Mouse (Mus musculus) heart, embryonic 15.5 days (tissue): Measurements from ENCODE around the gene Tbk1. TPM values are rescaled to one million over a fixed set of nuclear protein-coding genes. Genes with fewer than 3 reads are reported as not detected.
A peak's percentile ranks its signal among the peaks of the same experiment; 100 is the strongest.

Experiments used
- ATAC-seq: fragments of 200-750 bp; cut with Nextera tagmentation; replicated peaks from 2 replicates; pipeline ENCODE4 v1.8.0; 2017; ENCODE audit warnings: low read depth, moderate TSS enrichment; ENCODE audit not compliant: insufficient number of reproducible peaks, insufficient read depth, low FRiP score
- H3K27ac ChIP-seq: fragments of 300-500 bp; sonication (generic); 2 replicates; pipeline ENCODE4 v1.5.1; 2015; ENCODE audit warnings: mild to moderate bottlenecking, inconsistent platforms
- H3K27me3 ChIP-seq: fragments of 300-500 bp; sonication (generic); 2 replicates; pipeline ENCODE4 v1.6.1; 2015; ENCODE audit warnings: inconsistent platforms
- H3K36me3 ChIP-seq: fragments of 300-500 bp; sonication (generic); 2 replicates; pipeline ENCODE4 v1.6.1; 2015; ENCODE audit warnings: mild to moderate bottlenecking, inconsistent platforms
- H3K4me1 ChIP-seq: fragments of 300-500 bp; sonication (generic); replicated peaks from 2 replicates; pipeline ENCODE4 v1.6.1; 2015; ENCODE audit warnings: inconsistent platforms
- H3K4me2 ChIP-seq: fragments of 300-500 bp; sonication (generic); 2 replicates; pipeline ENCODE4 v1.6.1; 2015; ENCODE audit warnings: inconsistent platforms, mild to moderate bottlenecking, moderate library complexity
- H3K4me3 ChIP-seq: fragments of 300-500 bp; sonication (generic); 2 replicates; pipeline ENCODE4 v1.5.1; 2015; ENCODE audit warnings: mild to moderate bottlenecking, inconsistent platforms
- H3K9ac ChIP-seq: fragments of 300-500 bp; sonication (generic); 2 replicates; pipeline ENCODE4 v1.6.1; 2015; ENCODE audit warnings: mild to moderate bottlenecking, inconsistent platforms
- H3K9me3 ChIP-seq: fragments of 300-500 bp; sonication (generic); replicated peaks from 2 replicates; pipeline ENCODE4 v1.6.1; 2016; ENCODE audit warnings: inconsistent platforms
- WGBS: fragments of 180-500 bp; shearing (Covaris S2); methylation state at CpG from one replicate; pipeline ENCODE4 v1.1.7; 2015; ENCODE audit warnings: mixed read lengths; 5-methylcytosine and 5-hydroxymethylcytosine counted together
- polyA plus RNA-seq: library from polyadenylated mRNA; unstranded; fragments of >200 nt; fragmentation: Nextera tagmentation; extraction: Ambion mirVana; gene quantifications from 2 replicates; pipeline ENCODE4 v1.2.1, GENCODE M21; 2015

Tbk1 gene
- 22.0 and 25.3 TPM in 2 replicates for polyA plus RNA-seq

DNA sequence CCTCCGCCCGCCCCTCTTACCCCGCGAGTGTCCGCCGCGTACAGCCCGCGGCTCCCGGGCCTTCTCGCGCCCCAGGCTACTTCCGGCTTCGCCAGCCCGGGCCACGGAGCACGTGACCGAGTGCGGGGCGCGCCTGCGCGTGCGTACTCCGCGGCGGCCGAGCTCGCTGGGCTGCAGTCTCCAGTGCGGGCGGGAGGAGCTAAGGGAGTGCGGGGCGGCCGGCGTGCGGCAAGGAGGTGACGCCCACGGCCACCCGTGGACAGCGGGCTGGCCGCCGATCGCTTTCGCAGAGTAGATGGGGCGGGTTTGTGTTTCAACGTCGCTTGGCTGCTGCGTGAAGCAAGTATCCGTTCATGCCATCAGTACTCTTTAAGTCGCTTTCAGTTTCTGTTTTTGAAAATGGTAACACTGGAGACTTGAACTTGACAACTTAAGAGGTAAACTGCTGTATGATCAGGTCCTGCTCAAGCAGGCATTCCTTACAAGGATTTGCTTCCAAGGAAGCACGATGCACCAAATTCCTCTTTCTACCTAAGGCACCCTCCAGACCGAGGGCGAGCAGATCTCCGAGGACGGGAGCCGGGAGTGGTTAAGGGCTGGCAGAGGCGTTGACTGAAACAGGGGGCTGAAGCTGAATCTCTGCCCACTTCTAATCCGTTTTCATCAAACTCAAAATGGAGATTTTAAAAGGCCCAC, at the start of gene Tbk1:
Gene Tbk1 (minus strand): TSS at position 113 of the 696 bp plus-strand sequence.
- Histone ChIP-seq H3K9ac (peak within 1 kb of the TSS; percentile 88), H3K27ac (peak within 1 kb of the TSS; percentile 87), H3K4me2 (peak within 1 kb of the TSS; percentile 64), H3K4me3 (peak within 1 kb of the TSS; percentile 84), H3K36me3 (peaks cover 26% of the 10 kb centered on the region), H3K4me1 (peaks cover 12% of the 10 kb centered on the region), H3K9me3 (no peaks in the 10 kb centered on the region), H3K27me3 (no peaks in the 10 kb centered on the region)
- WGBS: under 1% methylated on average over 58 of the region's 58 CpGs
- ATAC-seq: peak; percentile 96

DNA sequence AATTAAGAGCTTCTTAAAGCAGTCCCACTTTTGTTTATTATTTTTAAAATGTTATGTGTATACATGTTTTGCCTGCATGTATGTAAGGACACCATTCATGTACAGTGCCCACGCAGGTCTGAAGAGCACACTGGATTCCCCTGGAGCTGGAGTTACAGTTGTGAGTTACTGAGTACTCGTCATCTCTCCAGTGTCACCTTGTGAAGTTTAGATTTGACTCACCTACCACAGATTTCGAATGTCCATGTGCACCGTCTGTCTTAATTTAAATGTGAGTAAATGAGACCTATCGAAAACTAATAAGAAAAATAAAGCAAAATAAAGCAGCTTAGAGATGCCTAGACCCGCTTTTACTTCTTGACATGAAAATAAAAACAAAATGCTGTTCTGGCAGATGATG, 49.7 kb upstream of the Tbk1 start:
- no peaks in the 10 kb centered on the region for H3K9me3 ChIP-seq
- H3K9ac ChIP-seq: no peak overlapping the region
- WGBS: 77% methylated on average over 6 of the region's 6 CpGs
- H3K27me3 ChIP-seq: peaks cover 5% of the 10 kb centered on the region; the same call in 1 of the 2 replicates
- H3K27ac ChIP-seq: no peak overlapping the region
- no peak for ATAC-seq
- H3K36me3 ChIP-seq: no peaks in the 10 kb centered on the region
- H3K4me1 ChIP-seq: peaks cover 5% of the 10 kb centered on the region
- no peak overlapping the region for H3K4me2 ChIP-seq
- no peak overlapping the region for H3K4me3 ChIP-seq

DNA sequence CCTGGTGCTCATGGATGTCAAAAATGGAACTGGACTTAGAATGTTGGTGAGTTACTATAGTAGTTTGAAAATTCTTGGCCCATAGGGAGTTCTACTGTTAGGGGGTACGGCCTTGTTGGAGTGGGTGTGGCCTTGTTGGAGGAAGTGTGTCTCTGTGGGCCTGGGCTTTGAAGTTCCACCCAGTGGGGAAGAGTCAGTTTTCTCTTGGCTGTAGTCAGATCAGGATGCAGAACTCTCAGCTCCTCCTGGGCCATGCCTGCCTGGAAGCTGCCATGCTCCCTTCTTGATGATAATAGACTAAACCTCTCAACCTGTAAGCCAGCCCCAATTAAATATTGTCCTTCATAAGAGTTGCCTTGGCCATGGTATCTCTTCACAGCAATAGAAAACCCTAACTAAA, 47.6 kb upstream of the Tbk1 start:
- Histone ChIP-seq H3K36me3 (no peaks in the 10 kb centered on the region), H3K27me3 (no peaks in the 10 kb centered on the region), H3K9ac (no peak overlapping the region), H3K27ac (no peak overlapping the region), H3K4me2 (no peak overlapping the region), H3K4me3 (no peak overlapping the region), H3K4me1 (no peaks in the 10 kb centered on the region), H3K9me3 (no peaks in the 10 kb centered on the region)
- ATAC-seq: no peak
- WGBS: 31% methylated on average over 1 of the region's 1 CpGs

DNA sequence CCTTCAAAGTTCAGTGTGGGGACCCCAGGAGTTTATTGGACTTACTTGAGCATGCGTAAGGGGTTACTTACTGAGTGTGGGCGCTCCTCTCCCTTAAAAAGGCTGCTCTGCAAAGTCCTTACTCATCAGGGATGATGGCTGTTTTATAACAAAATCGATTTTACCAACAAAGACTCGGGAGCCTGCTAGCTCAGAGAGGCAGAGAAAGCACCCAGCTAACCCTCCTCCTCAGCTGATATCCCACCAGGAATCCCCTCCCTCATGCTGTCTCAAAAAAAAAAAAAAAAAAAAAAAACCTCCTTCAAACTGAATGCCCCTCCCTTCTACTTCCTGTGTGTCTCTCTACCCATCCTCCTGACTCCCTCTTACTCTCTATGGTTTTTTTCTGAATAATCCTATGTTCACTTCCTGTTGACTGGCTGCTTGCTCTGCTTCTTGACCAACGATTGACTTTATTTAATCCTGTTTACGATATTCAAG, 42.0 kb upstream of the Tbk1 start:
- peaks cover 22% of the 10 kb centered on the region for H3K4me1 ChIP-seq
- WGBS: 88% methylated on average over 6 of the region's 6 CpGs
- H3K9me3 ChIP-seq: no peaks in the 10 kb centered on the region
- no peaks in the 10 kb centered on the region for H3K36me3 ChIP-seq
- no peaks in the 10 kb centered on the region for H3K27me3 ChIP-seq
- no peak overlapping the region for H3K9ac ChIP-seq
- H3K4me3 ChIP-seq: no peak overlapping the region
- no peak for ATAC-seq
- no peak overlapping the region for H3K4me2 ChIP-seq
- no peak overlapping the region for H3K27ac ChIP-seq

DNA sequence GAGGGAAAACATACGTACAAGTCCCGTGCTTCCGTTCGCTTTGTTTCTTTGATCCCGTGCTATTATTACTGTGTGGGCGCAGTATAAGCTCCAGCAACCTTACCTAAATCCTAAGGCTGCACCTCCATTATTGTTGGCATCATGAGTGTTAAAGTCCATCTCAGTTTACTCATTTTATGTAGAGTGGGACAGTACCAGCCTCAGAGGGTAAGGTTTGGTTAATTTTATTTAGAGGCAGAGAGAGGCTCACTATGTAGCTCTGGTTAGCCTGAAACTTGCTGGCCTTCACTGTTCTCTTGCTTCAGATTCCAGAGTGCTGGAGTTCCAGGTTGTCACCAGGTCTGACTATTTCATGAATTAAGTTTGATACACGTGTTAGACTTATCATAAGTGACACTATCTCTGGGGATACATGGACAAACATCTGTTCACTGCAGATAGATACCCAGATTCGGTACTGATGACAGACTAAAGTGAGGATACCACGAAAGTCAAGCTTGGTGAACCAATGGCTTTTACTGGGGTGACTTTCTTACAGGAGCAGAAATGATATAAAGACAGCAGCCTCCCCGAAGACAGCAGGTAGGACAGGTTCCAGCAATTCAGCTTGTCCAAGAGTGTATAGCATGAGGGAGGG, 40.7 kb upstream of the Tbk1 start:
- Histone ChIP-seq H3K27ac (no peak overlapping the region), H3K36me3 (peaks cover 6% of the 10 kb centered on the region), H3K9ac (no peak overlapping the region), H3K4me3 (peak overlapping the region; percentile 97; the same call in 1 of the 2 replicates), H3K4me1 (peaks cover 24% of the 10 kb centered on the region), H3K9me3 (no peaks in the 10 kb centered on the region), H3K4me2 (no peak overlapping the region; the same call in 1 of the 2 replicates), H3K27me3 (no peaks in the 10 kb centered on the region)
- no peak for ATAC-seq
- WGBS: 77% methylated on average over 10 of the region's 10 CpGs

DNA sequence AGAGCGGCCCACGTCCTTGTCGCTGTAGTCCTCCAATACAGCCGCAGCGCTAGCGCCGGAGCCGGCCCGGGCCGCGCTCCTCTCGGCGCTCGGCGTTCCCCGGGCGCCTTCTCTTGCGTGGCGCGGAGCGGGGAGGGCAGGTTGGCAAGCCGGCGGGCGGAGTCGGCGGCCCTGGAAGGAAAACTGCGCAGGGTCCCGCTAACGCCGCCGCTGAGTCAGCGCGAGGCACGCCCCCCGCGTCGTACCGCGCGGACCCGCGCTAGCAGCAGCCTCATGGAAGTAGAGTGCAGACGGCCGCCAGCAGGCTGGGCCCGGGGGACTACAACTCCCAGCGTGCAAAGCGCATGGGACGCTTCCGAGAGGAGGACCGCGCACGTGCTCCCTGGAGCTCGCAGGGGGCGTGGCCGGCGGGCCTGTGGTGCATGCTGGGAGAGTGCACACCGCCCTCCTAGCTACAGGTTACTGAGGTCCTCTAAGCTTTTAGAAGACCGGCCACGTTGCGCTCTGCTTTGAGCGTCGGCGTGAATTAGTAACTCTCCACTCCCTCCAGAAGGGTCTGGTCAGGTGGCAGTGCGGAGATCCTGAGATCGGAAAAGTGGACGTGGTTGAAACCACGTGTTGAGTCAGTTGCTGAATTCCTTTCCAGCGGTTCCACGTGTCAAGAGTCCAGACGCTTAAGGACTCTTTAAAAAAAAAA, 39.7 kb upstream of the Tbk1 start, which contains the start of gene Xpot:
Gene Xpot (minus strand): TSS at position 147 of the 697 bp plus-strand sequence.
- Histone ChIP-seq H3K4me2 (peak within 1 kb of the TSS; percentile 86), H3K9me3 (no peaks in the 10 kb centered on the region), H3K9ac (peak within 1 kb of the TSS; percentile 89), H3K27me3 (no peaks in the 10 kb centered on the region), H3K27ac (peak within 1 kb of the TSS; percentile 96), H3K36me3 (peaks cover 16% of the 10 kb centered on the region), H3K4me3 (peak within 1 kb of the TSS; percentile 97), H3K4me1 (peaks cover 24% of the 10 kb centered on the region)
- peak; percentile 100 for ATAC-seq
- WGBS: under 1% methylated on average over 70 of the region's 70 CpGs

DNA sequence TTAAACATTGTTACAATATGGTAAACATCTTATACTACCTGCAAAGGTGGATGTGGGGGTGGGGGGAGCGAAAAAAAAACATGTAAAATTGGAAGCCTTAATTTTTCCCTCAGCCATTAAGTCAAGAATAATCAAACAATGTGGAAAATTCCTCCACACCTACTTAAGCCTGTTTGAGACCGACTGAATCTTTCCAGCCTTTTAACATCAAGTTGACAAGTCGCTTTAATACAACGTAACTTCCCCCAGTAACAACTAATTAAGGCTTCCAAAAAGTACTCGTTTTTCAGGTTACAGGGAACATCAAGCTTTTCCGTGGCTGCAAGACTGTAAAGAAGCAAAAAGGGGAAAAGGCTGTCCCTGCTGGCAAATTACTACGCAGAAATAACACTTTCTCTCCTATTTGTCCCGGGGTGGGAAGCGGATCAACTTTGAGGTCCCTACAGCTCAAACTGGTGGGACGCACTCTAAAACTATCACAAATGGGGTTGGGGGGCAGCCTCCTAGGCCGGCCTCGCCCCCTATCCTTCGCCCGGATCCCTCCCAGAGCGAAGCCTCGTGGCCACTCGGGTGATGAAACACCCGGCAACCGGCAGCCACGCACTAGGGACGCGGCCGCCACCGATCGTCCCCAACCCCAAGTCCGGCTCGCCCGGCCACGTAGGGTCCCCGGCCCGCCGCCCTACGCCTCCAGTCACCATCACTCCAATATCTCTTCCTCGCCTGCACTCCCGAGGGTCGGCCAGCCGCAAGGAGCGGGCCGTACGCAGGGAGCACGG, 39.0 kb upstream of the Tbk1 start:
- H3K9me3 ChIP-seq: no peaks in the 10 kb centered on the region
- peak overlapping the region; percentile 89 for H3K9ac ChIP-seq
- H3K27me3 ChIP-seq: no peaks in the 10 kb centered on the region
- peak overlapping the region; percentile 96 for H3K27ac ChIP-seq
- ATAC-seq: no peak; the same call in 1 of the 2 replicates
- H3K36me3 ChIP-seq: peaks cover 20% of the 10 kb centered on the region
- H3K4me2 ChIP-seq: peak overlapping the region; percentile 86
- H3K4me1 ChIP-seq: peaks cover 24% of the 10 kb centered on the region
- WGBS: under 1% methylated on average over 38 of the region's 41 CpGs
- H3K4me3 ChIP-seq: peak overlapping the region; percentile 97

DNA sequence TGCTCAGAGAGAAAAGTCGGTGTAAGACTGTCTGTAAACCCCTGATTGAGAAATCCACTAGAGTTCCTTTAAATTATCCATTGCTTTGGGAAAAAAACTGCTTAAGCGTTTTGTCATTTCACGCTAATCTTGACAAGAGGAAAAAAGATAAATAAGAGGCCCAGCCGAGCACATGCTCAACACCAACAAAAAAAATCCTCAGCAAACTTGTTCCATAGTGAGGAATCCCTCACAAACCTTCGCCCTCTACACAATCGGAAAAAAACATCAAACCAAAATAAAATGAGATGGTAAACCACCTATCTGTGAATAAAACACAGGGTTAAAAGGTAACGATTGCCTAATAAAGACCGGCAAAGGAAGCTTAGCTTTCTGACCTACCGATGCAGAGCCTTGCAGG, 38.4 kb upstream of the Tbk1 start:
- Histone ChIP-seq H3K9ac (peak overlapping the region; percentile 89), H3K4me1 (peaks cover 24% of the 10 kb centered on the region), H3K36me3 (peaks cover 24% of the 10 kb centered on the region), H3K27me3 (no peaks in the 10 kb centered on the region), H3K27ac (peak overlapping the region; percentile 96; the same call in 1 of the 2 replicates), H3K4me2 (peak overlapping the region; percentile 86), H3K4me3 (peak overlapping the region; percentile 97), H3K9me3 (no peaks in the 10 kb centered on the region)
- ATAC-seq: no peak
- 10% methylated on average over 9 of the region's 9 CpGs for WGBS

DNA sequence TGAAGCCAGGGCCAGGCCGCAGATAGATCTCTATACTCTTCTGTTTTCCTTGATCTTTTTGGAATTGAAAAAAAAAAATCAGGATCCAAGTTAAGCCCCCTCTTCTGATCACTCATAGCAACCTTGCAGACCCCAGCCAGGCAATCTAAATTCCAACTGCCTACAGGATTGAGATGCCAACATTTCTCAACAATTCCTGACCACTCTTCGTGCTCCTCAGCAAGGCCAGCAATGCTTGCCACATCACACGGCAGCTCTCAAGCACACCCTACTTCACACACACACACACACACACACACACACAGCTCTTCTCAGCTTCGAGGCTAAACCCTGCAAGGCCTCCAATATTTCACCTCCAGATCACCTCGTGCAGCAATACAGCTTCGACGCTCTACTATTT, 37.1 kb upstream of the Tbk1 start:
- H3K27ac ChIP-seq: no peak overlapping the region
- H3K4me2 ChIP-seq: no peak overlapping the region
- H3K9me3 ChIP-seq: no peaks in the 10 kb centered on the region
- 72% methylated on average over 7 of the region's 7 CpGs for WGBS
- H3K36me3 ChIP-seq: peaks cover 28% of the 10 kb centered on the region
- H3K4me3 ChIP-seq: no peak overlapping the region
- H3K9ac ChIP-seq: no peak overlapping the region
- H3K27me3 ChIP-seq: no peaks in the 10 kb centered on the region
- H3K4me1 ChIP-seq: peaks cover 24% of the 10 kb centered on the region
- no peak for ATAC-seq

DNA sequence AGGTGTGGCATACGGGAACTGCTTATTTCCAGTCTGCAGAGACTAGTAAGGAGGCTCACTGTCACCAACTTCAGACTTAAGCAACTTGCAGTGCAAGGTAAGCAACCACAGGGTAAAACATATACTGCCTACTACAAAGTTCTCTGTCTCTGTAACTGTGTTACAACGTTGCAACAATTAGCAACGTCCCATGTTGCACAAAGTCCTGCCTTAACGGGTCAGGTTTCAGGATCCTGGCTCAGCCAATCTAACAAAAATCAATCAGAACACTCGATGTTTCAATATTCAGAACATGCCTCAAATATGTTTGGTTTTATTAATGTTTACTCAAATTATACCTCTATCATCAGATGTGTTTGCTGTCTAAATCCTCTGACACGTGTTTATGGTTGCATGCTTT, 35.8 kb upstream of the Tbk1 start:
- no peaks in the 10 kb centered on the region for H3K27me3 ChIP-seq
- H3K9me3 ChIP-seq: no peaks in the 10 kb centered on the region
- no peak overlapping the region for H3K4me2 ChIP-seq
- no peak overlapping the region for H3K4me3 ChIP-seq
- ATAC-seq: no peak
- 90% methylated on average over 6 of the region's 6 CpGs for WGBS
- H3K27ac ChIP-seq: no peak overlapping the region
- peaks cover 24% of the 10 kb centered on the region for H3K4me1 ChIP-seq
- H3K9ac ChIP-seq: no peak overlapping the region
- peaks cover 40% of the 10 kb centered on the region for H3K36me3 ChIP-seq
